Mouse (Mus musculus): ENCODE data around the gene Bcl11a. TPM values are rescaled to one million over a fixed set of nuclear protein-coding genes. Genes with fewer than 3 reads are reported as not detected.
A peak's percentile ranks its signal among the peaks of the same experiment; 100 is the strongest.

The Bcl11a gene
- total RNA-seq (2021): 1 to 10 TPM; 3.2 to 3.8 TPM
- long read RNA-seq, experiment 1, partial matches to known transcripts: 1 of 1 reads
- long read RNA-seq, experiment 1, other reads (novel, unspliced or antisense): 0 of 1 reads
- long read RNA-seq, experiment 2: 0 reads

DNA sequence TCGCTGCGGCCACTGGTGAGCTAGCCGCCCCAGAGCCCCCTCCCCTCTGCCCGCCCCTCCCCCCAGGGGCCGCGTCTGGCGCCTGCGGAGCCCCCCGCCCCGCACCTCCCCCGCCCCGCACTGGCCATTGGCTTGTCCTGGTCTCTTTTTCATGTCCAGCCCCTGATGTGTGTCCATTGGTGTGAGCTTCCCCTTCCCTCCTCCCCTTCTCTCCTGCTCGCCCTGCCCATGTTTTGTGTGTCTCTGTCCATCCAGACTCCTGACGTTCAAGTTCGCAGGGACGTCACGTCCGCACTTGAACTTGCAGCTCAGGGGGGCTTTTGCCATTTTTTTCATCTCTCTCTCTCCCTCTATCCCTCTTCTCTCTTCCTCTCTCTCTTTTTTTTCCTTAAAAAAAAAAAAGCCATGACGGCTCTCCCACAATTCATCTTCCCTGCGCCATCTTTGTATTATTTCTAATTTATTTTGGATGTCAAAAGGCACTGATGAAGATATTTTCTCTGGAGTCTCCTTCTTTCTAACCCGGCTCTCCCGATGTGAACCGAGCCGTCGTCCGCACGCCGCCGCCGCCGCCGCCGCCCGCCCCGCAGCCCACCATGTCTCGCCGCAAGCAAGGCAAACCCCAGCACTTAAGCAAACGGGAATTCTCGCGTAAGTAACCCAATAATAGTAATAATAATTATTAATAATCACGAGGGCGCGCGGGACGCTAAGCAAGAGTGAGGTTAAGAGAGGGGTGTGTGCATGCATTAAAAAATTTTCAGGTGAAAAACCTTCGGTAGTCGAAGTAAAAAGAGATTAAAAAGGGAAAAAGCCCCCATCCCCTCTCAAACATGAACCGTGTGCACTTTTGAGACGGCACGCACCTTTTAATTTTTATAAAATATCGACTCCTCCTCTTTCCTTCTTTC, at the start of gene Bcl11a:
Bcl11a (plus strand) TSS at position 262 of the 911 bp plus-strand sequence.
- peak; percentile 28 to 41 for DNase-seq (ENCODE audit: low spot score in 2 of 2)

GRCm38 (mm10) chr11:24044025-24044424, 33.8 kb upstream of the Bcl11a start:
- no peak for DNase-seq (ENCODE audit: low spot score in 2 of 2)

DNA sequence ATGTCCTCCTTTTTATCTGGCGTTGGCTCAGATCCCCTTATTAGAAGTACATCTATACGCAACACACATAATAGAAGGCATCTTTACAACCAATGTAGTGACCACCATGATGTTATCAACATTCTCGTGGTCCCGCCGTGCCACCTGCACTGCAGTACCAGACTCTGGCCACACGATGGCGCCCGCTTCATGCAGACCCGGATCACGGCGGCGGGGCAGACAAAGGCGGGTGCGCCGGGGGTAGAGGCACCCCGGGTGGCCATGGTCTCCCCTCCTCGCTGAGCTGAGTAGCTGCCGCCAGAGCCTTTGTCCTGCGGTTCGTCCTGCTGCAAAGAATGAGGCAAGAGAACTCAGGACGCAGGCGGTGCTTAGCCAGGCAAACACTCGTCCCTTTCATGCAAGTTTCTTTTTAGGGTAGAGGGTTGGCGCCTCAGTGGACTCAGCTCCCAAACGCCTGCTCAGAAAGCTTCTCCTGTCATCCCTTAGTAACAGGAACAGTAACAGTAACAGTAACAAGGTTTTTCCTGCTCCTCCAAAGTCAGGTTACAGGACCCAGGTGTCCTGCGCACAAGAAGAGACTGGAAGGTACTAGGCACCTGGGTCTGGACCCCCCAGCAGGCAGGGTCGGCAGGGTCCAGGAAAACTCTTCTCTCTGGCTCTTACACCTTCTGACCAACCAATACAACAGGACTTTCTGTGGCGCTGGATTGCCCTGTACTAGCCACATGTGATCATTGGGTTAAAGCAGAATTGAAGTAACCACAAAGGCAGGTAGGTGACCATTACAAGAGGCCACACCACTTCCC, 28.4 kb upstream of the Bcl11a start:
- peak; percentile 80 to 81 for DNase-seq (ENCODE audit: low spot score in 2 of 2)

- DNase-seq (ENCODE audit: low spot score in 2 of 2): no peak
Measured at GRCm38 (mm10) chr11:24050032-24050757, 27.7 kb upstream of the Bcl11a start.

- no peak for DNase-seq (ENCODE audit: low spot score in 2 of 2)
Measured at GRCm38 (mm10) chr11:24052882-24053281, 25.0 kb upstream of the Bcl11a start.

GRCm38 (mm10) chr11:24059137-24059536, 18.7 kb upstream of the Bcl11a start:
- no peak for DNase-seq (ENCODE audit: low spot score in 2 of 2)

DNA sequence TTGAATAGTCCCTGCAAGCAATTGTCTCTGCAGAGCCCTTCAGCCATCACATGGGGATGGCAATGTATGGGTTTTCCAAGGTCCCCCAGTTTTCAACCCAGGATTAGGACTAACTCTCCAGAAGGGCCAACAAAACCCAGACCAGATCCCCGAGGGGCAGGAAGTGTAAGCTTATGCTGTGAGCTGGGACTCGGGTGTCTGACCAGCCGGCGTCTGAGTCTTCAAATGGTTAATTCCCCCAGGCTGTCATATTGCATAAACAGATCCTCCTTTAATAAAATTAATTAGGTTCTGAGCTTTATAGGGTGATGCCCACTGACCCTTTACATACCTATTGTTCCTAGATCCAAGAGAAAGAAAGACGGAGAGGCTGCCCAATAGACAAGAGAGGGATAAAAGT, 17.4 kb upstream of the Bcl11a start:
- DNase-seq (ENCODE audit: low spot score in 2 of 2): no peak

- no peak for DNase-seq (ENCODE audit: low spot score in 2 of 2)
Measured at GRCm38 (mm10) chr11:24061819-24062218, 16.0 kb upstream of the Bcl11a start.

GRCm38 (mm10) chr11:24062495-24063096, 15.3 kb upstream of the Bcl11a start:
- DNase-seq (ENCODE audit: low spot score in 2 of 2): no peak

DNA sequence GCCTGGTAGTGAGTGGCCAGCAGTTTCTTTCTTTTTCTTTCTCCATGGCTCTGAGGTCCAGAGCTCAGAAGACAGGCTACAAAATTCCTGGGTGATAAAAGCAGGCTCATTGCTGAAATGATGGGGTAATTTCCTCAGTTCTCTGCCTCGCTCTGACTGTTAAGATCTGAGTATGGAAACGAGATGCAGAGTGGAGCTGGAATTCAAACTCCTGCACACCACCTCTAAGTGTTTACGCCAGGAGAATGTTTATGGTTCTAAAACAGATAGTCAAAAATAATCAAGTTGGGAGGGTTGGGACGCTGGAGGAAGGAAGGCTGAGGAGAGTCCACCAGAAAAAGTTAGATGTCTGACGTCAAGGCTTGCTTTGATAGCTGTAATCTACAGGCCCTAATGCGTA, 13.6 kb upstream of the Bcl11a start:
- no peak for DNase-seq (ENCODE audit: low spot score in 2 of 2)

DNA sequence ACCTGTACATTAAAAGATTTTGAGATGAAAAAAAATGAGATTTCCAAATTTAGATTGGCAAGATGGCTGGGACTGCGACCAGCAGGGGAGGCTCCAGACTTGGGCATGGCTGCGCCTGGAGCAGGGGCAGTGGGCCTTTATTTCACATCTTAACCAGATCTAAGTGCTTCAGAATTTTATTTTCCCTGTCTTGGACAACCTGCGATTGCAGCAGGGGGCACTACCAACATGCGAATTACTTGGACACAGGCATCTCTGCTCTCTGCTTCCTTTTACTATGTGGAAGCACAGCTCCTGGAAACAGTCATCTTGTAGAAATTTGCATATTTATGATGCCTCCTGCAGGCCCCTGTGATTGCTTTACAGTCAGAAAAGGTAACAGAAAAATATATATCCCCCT, 12.5 kb upstream of the Bcl11a start:
- no peak for DNase-seq (ENCODE audit: low spot score in 2 of 2)

DNA sequence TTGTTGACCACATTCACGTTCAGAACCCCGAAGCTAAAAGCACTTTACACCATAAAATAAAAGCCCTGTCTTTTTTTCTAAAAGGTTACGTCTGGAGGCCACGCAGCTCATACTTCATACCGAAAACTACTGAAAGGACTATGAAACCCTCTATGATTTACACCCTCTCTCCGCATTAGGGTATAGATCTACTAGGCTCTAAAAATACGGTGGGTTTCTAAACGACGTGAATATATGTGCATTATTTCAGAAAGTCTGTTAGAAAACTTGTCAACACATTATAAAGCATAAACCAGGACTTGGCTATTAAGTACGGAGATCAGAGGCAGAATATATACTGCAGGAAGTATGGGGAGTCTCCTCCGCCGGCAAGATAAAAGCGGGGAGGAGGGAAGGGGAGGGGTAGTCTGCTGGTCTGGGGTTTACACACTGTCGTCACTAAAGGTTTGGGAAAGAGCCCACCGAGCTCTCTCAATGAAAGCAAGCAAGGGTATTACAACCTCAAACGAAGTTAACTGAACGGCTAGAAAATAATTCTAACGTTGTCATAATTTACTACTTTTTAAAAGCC, 3.8 kb upstream of the Bcl11a start:
- DNase-seq (ENCODE audit: low spot score in 2 of 2): no peak

GRCm38 (mm10) chr11:24074634-24075104, 3.2 kb upstream of the Bcl11a start, which contains the start of gene A830031A19Rik:
A830031A19Rik (minus strand) TSS chr11:24075054.
- no peak for DNase-seq (ENCODE audit: low spot score in 2 of 2)

- no peak for DNase-seq (ENCODE audit: low spot score in 2 of 2)
Measured at GRCm38 (mm10) chr11:24075486-24076126, 2.2 kb upstream of the Bcl11a start.

GRCm38 (mm10) chr11:24076127-24076650, 1.7 kb upstream of the Bcl11a start:
- peak; percentile 31 to 33 for DNase-seq (ENCODE audit: low spot score in 2 of 2)

- DNase-seq (ENCODE audit: low spot score in 2 of 2): peak; percentile 38 to 55
Measured at GRCm38 (mm10) chr11:24076821-24077730, 780 bp upstream of the Bcl11a start.

DNA sequence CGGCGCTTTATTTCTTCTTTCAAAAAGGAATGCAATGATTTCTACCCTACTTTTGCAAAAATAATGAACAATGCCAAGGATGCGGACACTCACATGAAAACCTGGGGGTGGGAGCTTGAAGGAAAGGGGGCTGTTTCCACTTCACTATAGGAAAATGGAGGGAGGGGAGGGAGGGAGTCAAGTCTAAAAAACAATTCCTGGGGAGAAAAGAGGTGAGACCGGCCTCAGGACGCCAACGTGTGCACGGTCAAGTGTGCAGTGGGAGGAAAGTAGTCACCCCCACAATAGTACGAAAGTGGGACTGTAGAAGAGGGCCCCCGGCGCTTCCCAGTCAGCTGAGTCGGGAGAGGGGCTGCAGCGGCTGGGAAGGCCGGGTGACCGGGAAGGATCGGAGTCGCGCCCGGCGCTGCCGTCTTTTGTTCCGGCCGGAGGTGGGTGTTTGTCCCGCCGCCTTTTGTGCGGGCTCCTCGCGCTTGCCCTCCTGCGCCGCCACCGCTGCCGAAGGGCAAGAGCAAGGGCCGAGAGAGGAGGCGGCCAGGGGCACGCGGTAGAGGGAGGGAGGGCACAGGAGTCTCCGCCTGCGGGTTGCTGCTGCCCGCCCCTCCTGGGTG, 955 bp downstream of the Bcl11a start:
- DNase-seq (ENCODE audit: low spot score in 2 of 2): peak; percentile 40 to 45
